Mouse (Mus musculus): ENCODE results near the gene Ptprf. TPM values are rescaled to one million over a fixed set of nuclear protein-coding genes. Genes with fewer than 3 reads are reported as not detected.
A peak's percentile ranks its signal among the peaks of the same experiment; 100 is the strongest.

The Ptprf gene
- polyA plus RNA-seq, 1 experiment, result 7.4 TPM

- peak; percentile 97 for TF ChIP-seq CTCF (IDR thresholded peaks at IDR 0.05; ENCODE audit: control insufficient read depth, insufficient read depth, low read length)
- no peak for TF ChIP-seq POLR2A (IDR thresholded peaks at IDR 0.05; ENCODE audit: borderline replicate concordance, control insufficient read depth, low read depth, low read length)
- Histone ChIP-seq H3K4me1 (ENCODE audit: control insufficient read depth, insufficient read depth, low read length) (no peaks in the 10 kb centered on the region; the same call in 1 of the 2 replicates), H3K27ac (ENCODE audit: control insufficient read depth, insufficient read depth, low read depth, low read length, poor library complexity) (no peak overlapping the region), H3K4me3 (replicated peaks; ENCODE audit: control insufficient read depth, low read depth, low read length) (no peak overlapping the region)
- 10% methylated on average over 11 of the region's 11 CpGs for WGBS
Measured at GRCm38 (mm10) chr4:118292741-118293306, 1.6 kb upstream of the Ptprf start.

- WGBS, result 2% methylated on average over 81 of the region's 84 CpGs
- no peak overlapping the region; the same call in 1 of the 2 replicates for H3K27ac ChIP-seq (ENCODE audit: control insufficient read depth, insufficient read depth, low read depth, low read length, poor library complexity)
- TF ChIP-seq POLR2A (IDR thresholded peaks at IDR 0.05; ENCODE audit: borderline replicate concordance, control insufficient read depth, low read depth, low read length) (no peak), CTCF (IDR thresholded peaks at IDR 0.05; ENCODE audit: control insufficient read depth, insufficient read depth, low read length) (no peak)
- no peak overlapping the region for H3K4me3 ChIP-seq (replicated peaks; ENCODE audit: control insufficient read depth, low read depth, low read length)
- H3K4me1 ChIP-seq (ENCODE audit: control insufficient read depth, insufficient read depth, low read length), result no peaks in the 10 kb centered on the region; the same call in 1 of the 2 replicates
Measured at GRCm38 (mm10) chr4:118290416-118291030, 682 bp downstream of the Ptprf start.

- WGBS, result 34% methylated on average over 12 of the region's 12 CpGs
- no peak overlapping the region; the same call in 1 of the 2 replicates for H3K27ac ChIP-seq (ENCODE audit: control insufficient read depth, insufficient read depth, low read depth, low read length, poor library complexity)
- H3K4me3 ChIP-seq (replicated peaks; ENCODE audit: control insufficient read depth, low read depth, low read length), result no peak overlapping the region
Measured at GRCm38 (mm10) chr4:118289960-118290415, 1.2 kb downstream of the Ptprf start.

GRCm38 (mm10) chr4:118289266-118289665 is 1.9 kb downstream of the Ptprf start:
- 82% methylated on average over 5 of the region's 5 CpGs for WGBS
- TF ChIP-seq CTCF (IDR thresholded peaks at IDR 0.05; ENCODE audit: control insufficient read depth, insufficient read depth, low read length) (no peak), POLR2A (IDR thresholded peaks at IDR 0.05; ENCODE audit: borderline replicate concordance, control insufficient read depth, low read depth, low read length) (no peak)
- Histone ChIP-seq H3K4me3 (replicated peaks; ENCODE audit: control insufficient read depth, low read depth, low read length) (no peak overlapping the region), H3K4me1 (ENCODE audit: control insufficient read depth, insufficient read depth, low read length) (no peaks in the 10 kb centered on the region), H3K27ac (ENCODE audit: control insufficient read depth, insufficient read depth, low read depth, low read length, poor library complexity) (no peak overlapping the region)

More at GRCm38 (mm10) chr4:118289960-118290415, 1.2 kb downstream of the Ptprf start:
- H3K4me1 ChIP-seq (ENCODE audit: control insufficient read depth, insufficient read depth, low read length), result no peaks in the 10 kb centered on the region
- TF ChIP-seq CTCF (IDR thresholded peaks at IDR 0.05; ENCODE audit: control insufficient read depth, insufficient read depth, low read length) (no peak), POLR2A (IDR thresholded peaks at IDR 0.05; ENCODE audit: borderline replicate concordance, control insufficient read depth, low read depth, low read length) (no peak)

- WGBS, result 43% methylated on average over 6 of the region's 6 CpGs
Measured at GRCm38 (mm10) chr4:118288531-118288930, 2.7 kb downstream of the Ptprf start.

GRCm38 (mm10) chr4:118286202-118286601 is 5.0 kb downstream of the Ptprf start:
- no peak overlapping the region for H3K27ac ChIP-seq (ENCODE audit: control insufficient read depth, insufficient read depth, low read depth, low read length, poor library complexity)

More at GRCm38 (mm10) chr4:118288531-118288930, 2.7 kb downstream of the Ptprf start:
- H3K4me3 ChIP-seq (replicated peaks; ENCODE audit: control insufficient read depth, low read depth, low read length), result no peak overlapping the region
- H3K27ac ChIP-seq (ENCODE audit: control insufficient read depth, insufficient read depth, low read depth, low read length, poor library complexity), result no peak overlapping the region
- TF ChIP-seq POLR2A (IDR thresholded peaks at IDR 0.05; ENCODE audit: borderline replicate concordance, control insufficient read depth, low read depth, low read length) (no peak), CTCF (IDR thresholded peaks at IDR 0.05; ENCODE audit: control insufficient read depth, insufficient read depth, low read length) (no peak)
- no peaks in the 10 kb centered on the region for H3K4me1 ChIP-seq (ENCODE audit: control insufficient read depth, insufficient read depth, low read length)

GRCm38 (mm10) chr4:118282182-118282562 is 9.0 kb downstream of the Ptprf start:
- WGBS, result 7% methylated on average over 1 of the region's 1 CpGs
- H3K4me3 ChIP-seq (replicated peaks; ENCODE audit: control insufficient read depth, low read depth, low read length), result no peak overlapping the region
- no peak overlapping the region for H3K27ac ChIP-seq (ENCODE audit: control insufficient read depth, insufficient read depth, low read depth, low read length, poor library complexity)
- H3K4me1 ChIP-seq (ENCODE audit: control insufficient read depth, insufficient read depth, low read length), result no peaks in the 10 kb centered on the region
- TF ChIP-seq POLR2A (IDR thresholded peaks at IDR 0.05; ENCODE audit: borderline replicate concordance, control insufficient read depth, low read depth, low read length), result no peak

More at GRCm38 (mm10) chr4:118286202-118286601, 5.0 kb downstream of the Ptprf start:
- Histone ChIP-seq H3K4me3 (replicated peaks; ENCODE audit: control insufficient read depth, low read depth, low read length) (no peak overlapping the region), H3K4me1 (ENCODE audit: control insufficient read depth, insufficient read depth, low read length) (no peaks in the 10 kb centered on the region)
- WGBS, result 84% methylated on average over 5 of the region's 5 CpGs
- TF ChIP-seq POLR2A (IDR thresholded peaks at IDR 0.05; ENCODE audit: borderline replicate concordance, control insufficient read depth, low read depth, low read length) (no peak), CTCF (IDR thresholded peaks at IDR 0.05; ENCODE audit: control insufficient read depth, insufficient read depth, low read length) (no peak)

- Histone ChIP-seq H3K4me1 (ENCODE audit: control insufficient read depth, insufficient read depth, low read length) (no peaks in the 10 kb centered on the region), H3K27ac (ENCODE audit: control insufficient read depth, insufficient read depth, low read depth, low read length, poor library complexity) (no peak overlapping the region), H3K4me3 (replicated peaks; ENCODE audit: control insufficient read depth, low read depth, low read length) (no peak overlapping the region)
- TF ChIP-seq POLR2A (IDR thresholded peaks at IDR 0.05; ENCODE audit: borderline replicate concordance, control insufficient read depth, low read depth, low read length) (no peak), CTCF (IDR thresholded peaks at IDR 0.05; ENCODE audit: control insufficient read depth, insufficient read depth, low read length) (no peak)
- 74% methylated on average over 13 of the region's 13 CpGs for WGBS
Measured at GRCm38 (mm10) chr4:118281444-118282181, 9.6 kb downstream of the Ptprf start.

Data from bone marrow, adult 2 months (tissue).